Mouse (Mus musculus) lung, postnatal 0 days (tissue): Measurements from ENCODE around the gene Speer4b. TPM values are rescaled to one million over a fixed set of nuclear protein-coding genes. Genes with fewer than 3 reads are reported as not detected.
"Not testable (repeated sequence)": the region's sequence is repeated elsewhere in the genome, so short reads cannot be mapped to it uniquely, and the experiment has no call there.

Source experiments
- ATAC-seq: fragments of 200-750 bp; cut with Nextera tagmentation; 2 replicates; pipeline ENCODE4 v1.8.0; 2017; ENCODE audit warnings: moderate library complexity
- DNase-seq: peaks from one replicate; pipeline ENCODE4 v3.0.0-alpha.2; 2016; ENCODE audit warnings: low spot score
- H3K27ac ChIP-seq: fragments of 300-500 bp; sonication (generic); 2 replicates; pipeline ENCODE4 v1.5.1; 2014; ENCODE audit warnings: antibody characterized with exemption, mild to moderate bottlenecking, low read length, mixed read lengths
- H3K27me3 ChIP-seq: fragments of 300-500 bp; sonication (generic); replicated peaks from 2 replicates; pipeline ENCODE4 v1.6.1; 2014; ENCODE audit warnings: low read length, mixed read lengths; ENCODE audit not compliant: insufficient read depth
- H3K36me3 ChIP-seq: fragments of 300-500 bp; sonication (generic); 2 replicates; pipeline ENCODE4 v1.6.1; 2014; ENCODE audit warnings: low read length, mixed read lengths; ENCODE audit not compliant: insufficient read depth
- H3K4me1 ChIP-seq: fragments of 300-500 bp; sonication (generic); 2 replicates; pipeline ENCODE4 v1.6.1; 2014; ENCODE audit warnings: antibody characterized with exemption, low read depth, low read length, mixed read lengths; ENCODE audit not compliant: insufficient read depth
- H3K4me2 ChIP-seq: fragments of 300-500 bp; sonication (generic); replicated peaks from 2 replicates; pipeline ENCODE4 v1.6.1; 2014; ENCODE audit warnings: low read depth, mild to moderate bottlenecking, low read length, moderate library complexity, mixed read lengths
- H3K4me3 ChIP-seq: fragments of 300-500 bp; sonication (generic); 2 replicates; pipeline ENCODE4 v1.5.1; 2014; ENCODE audit warnings: low read depth, low read length
- H3K9ac ChIP-seq: fragments of 300-500 bp; sonication (generic); replicated peaks from 2 replicates; pipeline ENCODE4 v1.6.1; 2014; ENCODE audit warnings: low read depth, mild to moderate bottlenecking
- H3K9me3 ChIP-seq: fragments of 300-500 bp; sonication (generic); 2 replicates; pipeline ENCODE4 v1.6.1; 2016; ENCODE audit warnings: low read length, mixed read lengths
- CTCF ChIP-seq: IDR thresholded peaks from 2 replicates; pipeline ENCODE4 v1.5.1; 2016; ENCODE audit warnings: antibody characterized with exemption, mild to moderate bottlenecking
- EP300 ChIP-seq: IDR thresholded peaks from 2 replicates; pipeline ENCODE4 v1.6.1; 2016; ENCODE audit warnings: antibody characterized with exemption, mild to moderate bottlenecking, control low read depth
- WGBS: fragments of 180-500 bp; shearing (Covaris S2); extraction: QIAGEN DNeasy Blood & Tissue Kit; methylation state at CpG from one replicate; pipeline ENCODE4 v1.1.7; 2014; 5-methylcytosine and 5-hydroxymethylcytosine counted together
- polyA plus RNA-seq: library from polyadenylated mRNA; unstranded; fragments of >200 nt; fragmentation: Nextera tagmentation; extraction: Ambion mirVana; gene quantifications from 2 replicates; pipeline ENCODE4 v1.2.1, GENCODE M21; 2015

The Speer4b gene
- polyA plus RNA-seq = not detected in 2 replicates

GRCm38 (mm10) chr5:27501338-27501737 is at the start of gene Speer4b:
TSS of gene Speer4b (minus strand) at chr5:27501438.
- H3K4me2 ChIP-seq, H3K36me3 ChIP-seq, H3K4me1 ChIP-seq, DNase-seq, H3K9me3 ChIP-seq, H3K9ac ChIP-seq, H3K27me3 ChIP-seq, H3K4me3 ChIP-seq, H3K27ac ChIP-seq, ATAC-seq: not testable (repeated sequence)
- 17% methylated on average over 1 of the region's 1 CpGs for WGBS

DNA sequence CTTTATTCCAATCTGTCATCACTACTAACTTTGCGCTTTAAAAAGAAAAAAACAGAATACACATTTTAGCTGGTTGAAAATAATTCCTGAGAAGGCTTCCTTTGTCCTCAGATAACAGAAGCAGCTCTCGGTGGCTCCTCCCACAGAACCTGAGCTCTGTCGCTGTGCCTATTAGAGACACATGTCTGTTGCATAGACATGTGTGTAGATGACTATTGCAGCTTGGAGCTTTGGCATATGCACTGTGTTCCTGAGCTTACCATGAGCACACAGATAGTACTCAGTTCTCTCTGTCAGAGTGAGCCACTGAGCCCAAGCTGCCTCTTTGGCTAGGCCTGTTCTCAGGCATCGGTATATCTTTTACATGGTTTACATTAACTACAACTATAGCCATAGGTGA is 48.1 kb upstream of the Speer4b start:
- no peaks in the 10 kb centered on the region for H3K36me3 ChIP-seq
- no peaks in the 10 kb centered on the region for H3K27me3 ChIP-seq
- no peaks in the 10 kb centered on the region for H3K4me1 ChIP-seq
- H3K9ac ChIP-seq = no peak overlapping the region
- no peaks in the 10 kb centered on the region for H3K9me3 ChIP-seq
- 67% methylated on average over 4 of the region's 4 CpGs for WGBS
- DNase-seq = no peak
- TF ChIP-seq CTCF = no peak
- no peak overlapping the region for H3K4me3 ChIP-seq
- H3K27ac ChIP-seq = no peak overlapping the region
- H3K4me2 ChIP-seq = no peak overlapping the region
- no peak for ATAC-seq

DNA sequence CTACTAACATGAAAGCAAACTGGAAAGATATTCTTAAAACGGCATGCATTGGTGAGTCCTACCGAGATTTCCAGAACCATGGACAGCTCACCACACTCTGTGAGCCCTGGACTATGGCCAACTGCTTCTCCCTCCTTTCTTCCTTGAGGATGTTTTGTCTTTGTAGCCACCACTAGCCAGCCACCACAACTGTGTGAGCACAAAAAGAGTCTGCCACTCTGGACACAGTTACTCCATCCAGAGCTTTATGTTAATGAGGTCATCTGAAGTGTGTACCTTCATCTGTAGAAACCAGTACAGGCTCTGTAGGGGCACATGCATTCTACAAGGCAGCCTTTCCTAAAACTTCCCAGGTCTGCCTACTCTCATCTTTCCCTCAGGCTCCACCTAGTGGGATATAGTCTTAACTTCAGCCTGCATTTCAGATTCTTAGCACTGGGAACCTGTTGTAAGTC is 43.6 kb upstream of the Speer4b start:
- no peak for ATAC-seq
- no peaks in the 10 kb centered on the region for H3K27me3 ChIP-seq
- no peaks in the 10 kb centered on the region for H3K9me3 ChIP-seq
- WGBS = 8% methylated on average over 2 of the region's 2 CpGs
- H3K9ac ChIP-seq = no peak overlapping the region
- DNase-seq = peak; percentile 26
- H3K4me2 ChIP-seq = no peak overlapping the region
- no peak overlapping the region for H3K27ac ChIP-seq
- no peak overlapping the region for H3K4me3 ChIP-seq
- H3K36me3 ChIP-seq = no peaks in the 10 kb centered on the region
- H3K4me1 ChIP-seq = no peaks in the 10 kb centered on the region
- TF ChIP-seq EP300 (no peak), CTCF (no peak)

DNA sequence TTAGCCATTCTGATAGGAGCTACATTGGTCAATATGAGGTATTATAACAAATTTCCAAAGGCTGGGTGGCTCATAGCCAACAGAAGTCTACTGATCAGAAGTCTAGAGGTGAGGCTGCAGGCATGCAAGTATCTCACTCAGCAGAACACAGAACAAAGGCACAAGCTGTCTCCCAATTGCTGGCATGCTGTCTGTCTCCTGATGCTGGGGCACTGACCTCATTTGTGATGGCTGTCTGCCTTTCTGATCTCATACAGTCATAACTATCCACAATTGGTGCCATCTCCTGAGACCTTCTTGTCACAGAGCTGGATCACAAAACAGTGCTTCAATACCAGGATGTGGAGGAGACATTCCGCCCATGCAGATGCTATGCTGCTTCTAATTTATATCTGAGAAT is 25.7 kb upstream of the Speer4b start:
- H3K9ac ChIP-seq = no peak overlapping the region
- H3K27me3 ChIP-seq = no peaks in the 10 kb centered on the region
- no peak overlapping the region for H3K4me3 ChIP-seq
- no peak overlapping the region for H3K27ac ChIP-seq
- no peaks in the 10 kb centered on the region; the same call in 1 of the 2 replicates for H3K9me3 ChIP-seq
- no peaks in the 10 kb centered on the region for H3K4me1 ChIP-seq
- no peaks in the 10 kb centered on the region for H3K36me3 ChIP-seq
- TF ChIP-seq CTCF = no peak
- TF ChIP-seq EP300 = no peak
- ATAC-seq (no peak), DNase-seq (no peak)
- H3K4me2 ChIP-seq = no peak overlapping the region
- 63% methylated on average over 1 of the region's 1 CpGs for WGBS

- Histone ChIP-seq H3K27ac (no peak overlapping the region), H3K4me3 (no peak overlapping the region), H3K4me1 (no peaks in the 10 kb centered on the region), H3K36me3 (no peaks in the 10 kb centered on the region), H3K27me3 (no peaks in the 10 kb centered on the region), H3K9ac (no peak overlapping the region), H3K4me2 (no peak overlapping the region), H3K9me3 (no peaks in the 10 kb centered on the region)
- no peak for ATAC-seq
- TF ChIP-seq CTCF (no peak), EP300 (no peak)
- no peak for DNase-seq
These were observed 17.5 kb upstream of the Speer4b start for GRCm38 (mm10) chr5:27518716-27519115.

DNA sequence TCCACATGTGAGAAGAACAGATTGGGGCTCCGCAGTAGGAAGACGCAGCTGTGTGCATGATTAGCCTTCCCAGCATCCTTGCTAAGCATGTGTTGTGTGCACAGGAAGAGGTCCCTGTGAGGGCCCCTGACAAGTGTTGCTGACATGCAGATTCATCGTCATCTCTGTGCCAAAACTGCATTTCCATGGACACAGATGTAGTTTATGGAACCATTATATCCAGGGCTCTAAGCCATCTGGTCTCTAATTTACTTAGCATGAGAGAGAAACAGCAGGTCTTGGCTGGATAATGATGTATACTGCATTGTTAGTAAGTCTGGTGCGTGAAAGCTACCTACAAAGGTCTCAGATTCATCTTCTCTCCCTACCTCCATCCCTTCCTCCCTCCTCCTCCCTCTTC is 10.3 kb downstream of the Speer4b start:
- Histone ChIP-seq H3K9ac (no peak overlapping the region), H3K4me1 (no peaks in the 10 kb centered on the region), H3K27me3 (no peaks in the 10 kb centered on the region), H3K4me3 (no peak overlapping the region), H3K36me3 (no peaks in the 10 kb centered on the region), H3K4me2 (no peak overlapping the region), H3K9me3 (no peaks in the 10 kb centered on the region), H3K27ac (no peak overlapping the region)
- TF ChIP-seq CTCF = no peak
- no peak for TF ChIP-seq EP300
- DNase-seq (no peak), ATAC-seq (no peak)
- WGBS = 73% methylated on average over 4 of the region's 4 CpGs

DNA sequence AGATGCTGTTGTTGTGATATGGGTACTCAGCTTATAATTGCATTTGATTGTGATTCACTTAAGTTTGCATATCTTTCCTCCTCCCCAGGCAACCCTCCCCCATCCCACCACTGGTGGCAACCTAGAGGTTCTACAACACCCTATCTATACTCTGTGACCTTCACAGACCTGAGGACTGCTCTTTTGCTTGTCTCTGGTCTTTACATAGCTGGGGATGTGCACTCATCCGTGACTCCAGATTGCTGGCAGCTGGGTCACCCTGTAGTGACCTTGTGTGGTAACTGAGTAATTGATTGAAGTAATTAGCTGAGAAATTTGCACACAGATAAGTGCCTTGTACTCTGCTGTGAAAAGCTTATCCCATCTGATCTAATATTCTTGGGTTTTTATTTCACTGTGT is 15.1 kb downstream of the Speer4b start:
- Histone ChIP-seq H3K4me1 (no peaks in the 10 kb centered on the region), H3K27me3 (no peaks in the 10 kb centered on the region), H3K4me3 (no peak overlapping the region), H3K4me2 (no peak overlapping the region), H3K27ac (no peak overlapping the region), H3K9ac (no peak overlapping the region), H3K36me3 (no peaks in the 10 kb centered on the region), H3K9me3 (no peaks in the 10 kb centered on the region)
- TF ChIP-seq CTCF = no peak
- TF ChIP-seq EP300 = no peak
- no peak for ATAC-seq
- DNase-seq = no peak
- 39% methylated on average over 1 of the region's 1 CpGs for WGBS
